Mouse (Mus musculus): ENCODE measurements around the gene Dip2a.

The Dip2a gene

DNA sequence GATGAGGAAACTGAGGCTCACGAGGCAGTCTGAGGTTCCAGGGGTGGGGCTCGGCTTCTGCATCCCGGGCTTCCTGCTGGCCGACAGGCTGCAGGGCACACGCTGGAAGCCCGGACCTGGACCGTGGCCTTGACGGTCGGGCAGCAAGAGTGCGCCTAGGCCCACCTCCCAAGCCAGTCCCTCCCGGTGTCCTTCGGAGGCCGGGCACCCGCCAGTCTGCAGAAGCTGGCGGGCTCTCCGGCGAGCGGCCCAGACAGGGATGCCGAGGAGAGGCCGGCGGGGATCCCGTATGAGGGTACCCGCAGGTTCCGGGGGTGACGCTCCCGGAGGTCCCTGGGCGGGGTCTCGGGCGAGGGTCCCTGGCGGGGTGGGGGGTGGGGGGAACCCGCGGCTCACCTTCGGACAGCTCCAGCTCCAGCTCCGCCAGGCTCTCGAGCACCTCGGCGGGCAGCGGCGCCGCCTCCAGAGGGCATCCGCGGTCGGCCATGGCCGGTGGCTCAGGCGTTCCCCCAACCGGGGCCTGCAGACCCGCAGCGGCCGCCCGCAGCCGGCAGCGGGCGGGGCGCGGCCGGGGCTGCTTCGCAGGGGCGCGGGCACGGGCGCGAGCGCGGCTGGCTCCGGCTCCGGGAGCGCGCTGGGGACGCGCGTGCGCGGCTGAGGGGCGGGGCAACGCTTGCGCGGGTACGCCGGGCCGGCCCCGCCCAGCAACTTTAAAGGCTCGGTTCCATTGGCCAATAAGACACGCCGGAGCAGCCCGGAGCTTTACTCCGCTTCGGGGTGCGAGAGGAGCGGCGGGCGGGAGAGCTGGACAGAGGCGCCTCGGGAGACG is at the start of gene Dip2a:
Gene Dip2a (minus strand): TSS at position 581 of the 829 bp plus-strand sequence.
- peak; percentile 91 for DNase-seq (ENCODE audit: low spot score)

DNA sequence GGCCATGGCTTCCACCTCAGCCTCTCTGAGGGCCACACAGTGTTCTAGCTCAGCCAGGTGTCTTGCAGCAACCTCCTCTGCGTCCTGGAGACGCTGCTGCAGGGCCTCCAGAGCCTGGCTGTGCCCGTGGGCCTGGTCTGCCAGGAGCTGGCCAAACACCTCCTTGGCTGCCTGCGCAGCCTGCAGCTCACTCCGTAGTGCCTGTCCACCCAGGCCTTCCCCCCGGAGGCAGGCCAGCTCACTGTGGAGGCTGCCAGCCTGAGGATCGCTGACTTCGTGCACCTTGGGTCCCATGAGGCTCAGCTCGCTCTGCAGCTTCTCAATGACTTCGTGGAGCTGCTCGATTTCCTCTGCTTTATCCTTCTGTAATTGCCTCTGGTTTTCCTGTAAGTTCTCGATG is 47.5 kb upstream of the Dip2a start:
- DNase-seq (ENCODE audit: low spot score) = no peak

DNA sequence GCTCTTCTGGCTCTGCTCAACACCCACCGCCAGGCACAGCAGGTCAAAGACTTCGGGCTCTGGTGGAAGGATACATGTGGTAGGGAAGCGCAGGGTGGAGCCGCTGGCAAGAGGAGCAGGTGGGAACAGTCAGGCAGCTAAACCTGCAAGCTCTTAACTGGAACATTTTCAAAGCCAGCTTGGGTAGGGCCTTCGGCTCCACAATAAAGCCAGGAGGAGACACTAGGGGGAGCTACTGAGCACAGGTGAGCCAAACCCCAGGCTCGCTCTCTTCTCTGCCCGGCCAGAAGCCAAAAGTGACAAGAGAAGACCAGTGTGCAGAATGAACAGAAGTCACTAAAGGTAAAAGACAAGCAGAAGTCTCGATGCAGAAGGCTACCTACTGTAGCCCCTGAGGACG is 46.7 kb upstream of the Dip2a start:
- no peak for DNase-seq (ENCODE audit: low spot score)

DNA sequence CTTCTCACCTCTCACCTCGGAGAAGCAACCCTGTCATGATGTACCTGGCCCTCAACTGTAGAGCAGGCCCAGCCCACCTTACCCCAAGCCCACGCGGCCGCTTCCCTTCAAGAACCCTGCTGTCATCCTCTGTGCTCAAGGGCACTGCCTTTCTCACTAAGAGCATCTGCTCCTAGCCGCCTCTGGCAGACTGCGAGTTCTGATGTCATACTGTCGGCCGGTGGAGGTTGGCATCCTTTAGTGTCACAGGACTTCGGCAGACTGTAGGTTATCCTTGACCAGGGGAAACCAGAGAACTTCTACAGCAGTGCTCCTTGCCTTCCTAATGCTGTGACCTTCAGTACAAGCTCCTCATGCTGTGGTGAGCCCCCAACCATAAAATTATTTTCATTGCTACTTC is 46.1 kb upstream of the Dip2a start:
- DNase-seq (ENCODE audit: low spot score) = no peak

DNA sequence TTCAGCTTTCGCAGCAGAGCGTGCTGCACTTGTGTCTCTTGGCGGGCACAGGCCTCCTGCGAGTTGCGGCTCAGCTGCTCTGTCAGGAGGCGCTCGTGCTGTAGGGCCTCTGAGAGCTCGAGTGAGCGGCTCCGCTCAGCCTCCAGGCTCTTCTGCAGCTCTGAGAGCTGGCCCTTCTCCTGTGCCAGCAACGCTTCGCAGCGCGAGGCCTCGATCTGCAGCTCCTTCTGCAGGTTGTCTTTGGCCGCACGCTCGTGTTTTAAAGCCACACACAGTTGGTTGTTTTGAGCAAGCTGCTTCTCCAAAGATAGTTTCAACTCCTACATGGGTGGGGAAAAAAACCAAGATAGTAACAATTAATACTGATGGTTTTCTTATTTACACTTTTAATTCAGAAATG is 29.9 kb upstream of the Dip2a start:
- no peak for DNase-seq (ENCODE audit: low spot score)

DNA sequence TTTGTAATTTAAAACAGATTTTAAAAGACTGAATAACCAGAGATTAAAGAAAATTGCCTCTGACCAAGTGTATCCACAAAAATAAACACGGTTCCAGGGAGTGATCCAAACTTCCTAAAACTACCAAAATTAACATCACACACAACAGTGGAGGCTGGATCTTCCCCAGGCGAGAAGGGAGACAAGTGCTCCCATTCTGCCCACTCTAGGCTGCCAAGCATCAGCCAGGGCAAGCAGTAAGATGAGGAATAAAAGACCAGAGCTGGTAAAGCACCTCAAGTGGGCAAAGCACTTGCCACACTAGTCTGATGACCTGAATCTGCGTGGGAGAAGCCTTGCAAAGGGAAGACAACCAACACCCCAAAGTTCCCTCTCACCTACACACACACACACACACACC is 26.6 kb upstream of the Dip2a start:
- DNase-seq (ENCODE audit: low spot score) = no peak

DNA sequence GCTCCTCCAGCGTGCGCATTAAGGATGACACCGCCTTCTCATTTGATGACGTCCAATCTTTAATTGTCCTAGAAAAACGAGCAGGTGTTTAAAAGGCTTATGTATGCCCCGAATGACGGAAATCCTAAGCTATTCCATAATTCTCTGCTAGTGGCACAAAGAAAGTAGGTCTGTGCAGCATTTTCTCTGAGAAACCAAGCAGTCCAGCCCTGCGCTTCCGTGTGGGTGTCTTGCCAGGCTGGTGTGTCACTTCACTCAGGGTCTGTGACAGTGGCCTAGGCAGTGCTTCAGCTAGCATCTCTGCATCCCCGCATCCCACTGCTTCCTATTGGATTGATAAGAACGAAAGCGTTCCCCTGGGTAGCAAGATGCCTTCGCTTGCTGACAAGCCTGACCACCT is 23.7 kb upstream of the Dip2a start:
- no peak for DNase-seq (ENCODE audit: low spot score)

DNA sequence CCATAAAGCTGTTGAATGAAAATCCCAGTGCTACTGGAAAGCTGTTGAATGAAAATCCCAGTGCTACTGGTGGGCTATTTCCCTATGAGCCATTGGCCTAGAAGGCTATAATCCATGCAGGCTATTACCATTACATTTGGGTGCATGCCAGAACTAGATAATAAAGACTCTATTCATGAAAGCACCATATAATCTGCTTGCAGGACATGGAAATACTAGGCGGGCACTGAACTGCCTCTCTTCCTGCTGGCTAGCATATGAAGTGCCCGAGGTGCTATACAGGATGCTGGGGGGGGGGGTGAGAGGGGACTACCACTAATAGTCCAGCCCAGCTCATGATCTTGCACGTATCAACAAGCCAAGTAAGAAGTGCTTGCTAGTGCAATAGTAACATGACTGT is 18.1 kb upstream of the Dip2a start:
- no peak for DNase-seq (ENCODE audit: low spot score)

DNA sequence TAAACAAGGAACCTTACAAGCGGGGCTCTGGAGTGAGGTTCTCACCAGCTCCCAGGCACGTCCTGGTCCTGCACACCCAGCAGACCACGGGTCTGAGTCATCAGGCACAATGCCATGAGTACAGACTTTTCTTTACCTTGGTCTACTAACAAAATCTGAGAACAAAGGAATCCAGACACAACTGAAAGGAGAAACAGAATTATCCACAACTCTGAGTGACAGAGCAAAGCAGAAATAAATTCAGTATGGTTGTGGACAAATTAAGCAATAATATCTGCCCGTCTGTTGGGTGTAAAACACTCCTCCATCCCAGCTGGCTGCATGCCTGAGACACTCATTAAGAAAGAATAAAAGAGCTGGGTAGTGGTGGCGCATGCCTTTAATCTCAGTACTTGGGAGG is 13.4 kb upstream of the Dip2a start:
- no peak for DNase-seq (ENCODE audit: low spot score)

DNA sequence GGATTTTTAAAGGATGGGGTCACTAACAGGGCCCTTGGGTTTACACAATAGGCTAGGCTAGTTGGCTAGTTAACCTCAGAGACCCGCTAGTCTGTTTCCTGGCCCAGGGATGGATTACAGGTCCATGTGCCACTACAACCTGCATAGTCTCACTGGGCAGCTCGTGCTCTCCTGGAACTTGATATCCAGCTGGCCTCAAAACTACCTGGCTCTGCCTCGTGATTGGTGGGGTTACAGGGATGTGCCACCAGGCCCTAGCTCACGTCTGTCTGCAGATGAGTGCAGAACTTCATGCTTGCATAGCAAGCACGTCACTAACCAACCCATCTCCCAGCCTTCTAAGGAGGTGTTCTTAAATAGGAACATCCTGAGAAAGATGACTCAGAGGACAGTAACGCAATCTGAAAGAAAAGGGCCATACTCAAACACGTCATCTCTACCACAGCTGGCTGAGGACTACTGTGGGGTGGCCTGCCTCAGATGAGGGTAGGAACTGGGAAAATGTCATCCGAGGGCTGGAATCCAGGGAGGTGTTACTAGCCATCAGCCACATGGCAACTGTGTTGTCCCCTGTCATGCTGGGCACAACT is 12.3 kb upstream of the Dip2a start:
- no peak for DNase-seq (ENCODE audit: low spot score)

DNA sequence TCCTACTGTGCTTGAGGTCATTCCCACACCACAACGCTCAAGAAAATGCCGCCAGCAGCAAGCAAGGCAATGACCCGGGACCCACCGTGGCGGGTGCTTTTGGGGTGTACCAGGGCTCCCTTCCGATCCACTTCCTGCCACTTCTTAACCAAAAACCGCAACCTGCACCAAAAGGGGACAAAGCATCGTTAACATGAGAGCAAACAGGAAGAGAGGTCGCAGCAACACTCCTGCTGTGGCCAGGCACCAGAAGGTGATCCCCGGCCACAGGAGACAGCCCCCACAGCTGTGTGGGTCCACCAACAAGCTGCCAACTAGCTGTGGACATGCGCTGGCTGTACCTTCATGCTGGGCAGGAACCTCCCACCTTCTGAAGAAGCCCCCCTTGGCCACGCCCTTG is 9.9 kb upstream of the Dip2a start:
- no peak for DNase-seq (ENCODE audit: low spot score)

DNA sequence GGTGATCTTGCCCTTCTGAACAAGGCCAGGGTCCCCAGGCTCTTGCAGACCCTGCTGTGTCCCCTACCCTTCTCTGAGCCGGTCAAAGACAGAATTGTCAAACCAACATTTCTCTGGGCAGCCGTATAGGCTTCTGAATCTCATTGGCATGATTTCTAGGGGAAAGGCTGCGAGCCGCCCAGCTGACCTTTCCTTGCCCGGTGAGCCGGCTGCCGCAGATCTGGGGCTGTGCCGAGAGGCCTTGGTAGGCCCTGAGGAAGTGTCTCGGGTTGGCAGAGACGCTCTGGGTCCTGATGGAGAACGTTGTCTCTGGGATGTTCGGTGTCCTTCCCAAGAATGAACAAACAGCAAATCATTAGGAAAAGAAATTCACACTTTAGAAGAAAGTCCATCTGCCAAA is 8.9 kb upstream of the Dip2a start:
- no peak for DNase-seq (ENCODE audit: low spot score)

DNA sequence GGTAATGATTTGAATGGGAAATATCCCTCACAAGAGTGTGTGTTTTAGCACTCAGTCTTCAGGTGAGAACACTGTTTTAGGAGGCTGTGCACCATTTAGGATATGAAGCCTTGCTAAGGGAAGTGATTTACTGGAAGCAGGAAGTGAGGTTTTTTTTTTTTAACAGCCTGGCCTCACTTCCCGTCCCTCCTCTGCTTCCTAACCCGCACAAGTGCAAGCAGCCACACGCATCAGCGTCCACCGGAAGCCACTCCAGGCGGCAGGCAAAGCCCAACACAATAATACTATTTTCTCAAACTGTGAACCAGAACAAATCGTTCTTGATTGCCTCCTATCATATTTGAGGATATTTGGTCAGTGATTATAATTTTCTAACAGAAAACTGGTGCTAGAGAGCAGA is 6.9 kb upstream of the Dip2a start:
- DNase-seq (ENCODE audit: low spot score) = no peak

DNA sequence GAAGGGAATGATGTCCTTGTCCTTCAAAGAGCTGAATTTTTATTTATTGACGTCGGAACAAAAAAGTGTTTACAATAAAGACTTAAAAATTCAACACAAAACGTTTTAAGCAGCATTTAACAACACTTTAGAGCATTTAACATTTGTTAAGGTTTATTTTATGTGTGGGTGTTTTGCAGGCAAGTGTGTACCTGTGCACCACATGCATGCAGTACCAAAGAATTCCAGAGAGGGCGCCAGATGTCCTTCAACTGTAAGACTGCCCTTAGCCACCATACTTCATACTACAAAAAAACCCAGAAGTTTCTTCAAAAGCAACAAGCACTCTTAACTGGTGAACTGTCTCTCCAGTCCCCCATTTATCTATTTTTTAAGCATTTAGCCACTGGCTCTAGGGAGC is 1.5 kb upstream of the Dip2a start:
- no peak for DNase-seq (ENCODE audit: low spot score)

DNA sequence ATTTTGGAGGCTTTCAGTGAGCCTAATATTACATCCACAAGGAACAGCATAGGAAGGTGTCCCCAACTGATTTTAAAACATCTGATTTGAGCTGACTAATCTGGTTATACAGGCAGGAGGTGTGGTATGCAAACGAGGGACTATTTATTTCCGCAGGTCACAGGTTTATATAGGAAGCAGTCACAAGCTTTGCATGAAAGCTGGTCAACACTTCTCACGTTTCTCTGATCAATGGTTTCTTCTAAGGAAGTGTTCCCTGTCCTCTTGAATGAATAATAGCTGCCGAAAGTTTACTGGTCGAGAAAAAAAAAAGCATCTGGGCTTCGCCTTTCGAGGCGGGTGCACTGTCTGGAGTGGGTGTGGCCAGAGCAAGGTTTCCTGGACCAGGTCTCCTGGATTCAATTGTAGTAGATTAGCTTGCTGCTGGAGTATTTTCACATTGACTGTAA is 976 bp upstream of the Dip2a start:
- DNase-seq (ENCODE audit: low spot score) = peak; percentile 32

DNA sequence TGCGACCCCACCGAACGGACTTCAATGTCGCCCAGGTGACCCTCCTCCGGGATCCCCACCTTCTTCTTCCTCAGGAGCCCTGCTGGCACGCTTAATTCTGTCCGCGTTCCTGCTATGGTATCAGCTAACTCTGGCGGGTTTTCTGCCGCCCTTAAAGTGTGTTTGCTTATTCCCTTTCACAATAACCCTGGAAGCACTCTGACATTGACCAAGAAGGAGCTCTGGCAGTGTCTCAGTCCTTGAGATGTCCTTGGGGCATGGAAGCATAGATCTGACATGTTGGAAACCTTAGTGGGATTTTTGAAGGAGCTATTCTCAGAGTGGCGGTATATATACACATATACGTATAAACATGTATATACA is 430 bp upstream of the Dip2a start:
- no peak for DNase-seq (ENCODE audit: low spot score)

DNA sequence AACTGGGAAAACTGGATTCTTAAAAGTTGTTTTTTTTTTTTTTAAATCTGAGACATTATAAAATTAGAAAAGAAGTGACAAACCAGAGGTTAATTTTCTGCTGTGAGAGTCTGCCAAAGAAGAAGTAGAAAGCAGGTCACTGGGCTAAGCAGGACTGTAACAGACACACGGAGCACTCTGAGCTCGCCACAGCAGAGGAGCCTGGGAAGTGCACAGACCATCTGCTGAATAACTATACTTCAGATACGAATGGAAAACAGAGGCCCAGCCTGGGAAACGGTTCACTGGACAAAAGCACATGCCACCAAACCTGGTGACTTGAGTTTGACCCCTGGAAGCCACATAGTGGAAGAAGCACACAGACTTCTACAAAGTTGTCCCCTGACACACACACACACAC is 10.7 kb downstream of the Dip2a start:
- DNase-seq (ENCODE audit: low spot score) = no peak

DNA sequence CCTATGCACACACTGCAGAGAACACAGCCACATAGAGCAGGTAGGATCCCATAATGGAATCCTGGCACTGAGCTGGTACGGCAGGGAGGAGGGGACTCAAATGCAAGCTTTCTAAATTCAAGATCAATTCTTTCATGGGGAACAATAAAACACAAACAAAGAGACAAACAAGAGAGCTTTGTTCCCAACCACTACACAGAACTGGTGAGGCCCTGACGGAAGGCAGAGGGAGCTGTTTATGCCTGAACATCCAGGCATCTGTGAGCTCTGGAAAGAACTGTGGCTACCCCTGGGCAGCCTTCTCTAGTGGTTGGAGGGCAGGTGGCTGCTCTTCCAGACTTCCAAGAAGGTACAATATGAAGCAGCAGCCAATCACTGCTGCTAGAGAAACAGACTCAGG is 13.1 kb downstream of the Dip2a start:
- DNase-seq (ENCODE audit: low spot score) = no peak

DNA sequence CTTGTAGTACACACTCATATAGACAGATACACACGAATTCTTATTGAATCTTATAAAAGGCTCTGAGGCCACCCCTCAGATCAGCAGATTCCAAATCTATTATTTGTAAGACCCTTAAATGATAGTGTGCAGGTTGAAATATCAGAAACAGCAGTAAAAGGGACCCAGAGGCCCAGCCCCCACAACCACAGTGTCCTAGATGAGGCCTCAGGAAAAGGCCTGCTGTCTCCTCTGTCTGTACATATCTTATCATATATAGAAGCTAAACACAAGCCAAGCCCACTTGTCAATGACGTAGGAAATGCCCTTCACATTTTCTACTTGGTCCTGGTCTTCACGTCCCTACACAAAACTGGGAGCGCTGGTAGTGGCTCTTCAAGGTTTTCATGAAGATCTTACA is 16.0 kb downstream of the Dip2a start:
- no peak for DNase-seq (ENCODE audit: low spot score)

DNA sequence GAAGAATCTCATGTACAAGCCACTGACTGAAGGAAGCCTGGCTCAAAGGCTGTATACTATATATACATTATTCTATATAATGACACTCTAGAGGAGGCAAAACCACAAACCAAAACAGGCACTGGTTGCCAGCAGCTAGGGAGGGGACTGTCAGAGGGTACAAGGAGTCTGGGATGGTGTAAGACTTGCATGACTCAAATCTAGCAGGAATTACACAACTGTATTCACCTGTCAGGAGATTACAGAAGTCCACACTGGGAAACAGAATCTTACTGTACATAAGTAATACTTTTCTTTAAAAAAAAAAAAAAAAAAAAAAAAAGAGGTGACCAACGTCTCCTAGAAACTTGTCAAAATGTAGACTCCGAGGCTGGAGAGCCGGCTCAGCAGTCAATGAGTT is 16.5 kb downstream of the Dip2a start:
- DNase-seq (ENCODE audit: low spot score) = no peak

DNA sequence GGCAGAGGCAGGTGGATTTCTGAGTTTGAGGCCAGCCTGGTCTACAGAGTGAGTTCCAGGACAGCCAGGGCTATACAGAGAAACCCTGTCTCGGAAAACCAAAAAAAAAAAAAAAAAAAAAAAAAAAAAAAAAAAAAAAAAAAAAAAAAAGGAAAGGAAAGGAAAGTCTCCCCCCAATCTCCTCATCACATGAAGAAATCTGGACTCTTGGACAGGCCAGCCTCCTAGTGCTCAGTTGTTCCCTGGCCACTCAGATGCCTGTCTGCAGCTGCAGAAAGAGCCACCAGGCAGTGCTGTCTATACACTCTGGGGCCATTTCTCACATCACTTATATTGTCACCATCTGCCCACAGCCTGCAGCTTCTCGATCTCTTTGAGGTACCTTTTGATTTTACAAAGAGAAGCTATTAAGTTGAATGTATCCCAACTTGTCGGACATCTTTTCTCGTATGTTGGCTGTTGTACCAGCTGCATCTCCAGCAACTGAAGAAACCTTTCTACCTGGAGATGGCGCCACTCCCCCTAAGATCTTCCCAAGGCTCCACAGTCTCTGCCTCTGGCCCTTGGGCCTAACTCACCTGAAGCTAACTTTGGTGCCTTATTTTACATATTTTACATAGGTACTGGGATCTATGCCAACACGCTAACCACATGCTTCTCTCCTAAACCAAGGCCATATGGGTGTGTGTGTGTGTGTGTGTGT is 18.6 kb downstream of the Dip2a start:
- DNase-seq (ENCODE audit: low spot score) = no peak

DNA sequence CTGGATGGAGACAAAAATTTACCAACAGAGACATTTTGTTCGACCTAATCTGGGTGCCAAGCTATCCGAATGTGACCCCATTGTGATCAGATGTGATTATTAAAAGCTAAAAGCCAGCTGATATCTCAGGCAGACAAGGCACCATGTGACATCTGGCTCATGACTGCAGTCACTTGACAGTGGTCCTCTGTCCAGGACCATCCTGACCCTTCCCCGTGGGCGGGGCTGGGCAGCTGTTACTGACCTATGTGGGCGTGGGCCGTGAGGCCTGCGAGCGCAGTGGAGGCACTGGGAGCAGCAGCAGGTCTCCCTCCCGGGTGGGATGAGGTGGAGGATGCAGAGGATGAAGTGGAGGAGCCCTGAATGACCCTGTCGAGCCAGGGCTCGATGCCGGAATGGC is 27.5 kb downstream of the Dip2a start:
- DNase-seq (ENCODE audit: low spot score) = no peak

DNA sequence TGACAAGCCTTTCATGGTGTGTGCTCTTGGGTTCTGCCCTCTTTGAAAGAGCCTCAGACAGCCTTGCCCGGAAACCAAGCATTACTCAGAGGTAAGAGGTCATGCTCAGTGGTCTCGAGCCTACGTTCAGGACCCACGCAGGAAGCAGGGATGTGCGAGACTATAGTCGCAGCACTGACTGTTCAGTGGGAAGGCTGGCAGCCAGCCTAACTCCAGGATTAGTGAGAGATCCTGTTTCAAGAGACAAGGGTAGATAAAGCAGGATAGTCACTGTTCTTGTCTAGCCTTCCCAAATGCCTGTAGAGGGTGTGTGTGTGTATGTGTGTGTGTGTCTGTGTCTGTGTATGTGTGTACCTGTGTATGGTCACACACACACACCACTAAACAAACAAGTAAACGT is 28.9 kb downstream of the Dip2a start:
- DNase-seq (ENCODE audit: low spot score) = no peak
